Mouse (Mus musculus) spleen, adult 18-20 months (tissue): ENCODE data around the gene Tango6.
A peak's percentile ranks its signal among the peaks of the same experiment; 100 is the strongest.

ENCODE experiments used
- DNase-seq, 2 experiments: peaks; one replicate each; pipeline ENCODE4 v3.0.0; 2022; ENCODE audit warnings: mixed read lengths in 2 of 2

Gene Tango6

GRCm38 (mm10) chr8:106682971-106683668 is at the start of gene Tango6:
Gene Tango6 (plus strand): TSS chr8:106683068.
- DNase-seq = peak; percentile 83 to 91

GRCm38 (mm10) chr8:106633361-106634158 is 49.3 kb upstream of the Tango6 start:
- peak in 1 of 2 experiments; percentile 7 for DNase-seq

GRCm38 (mm10) chr8:106635284-106635683 is 47.6 kb upstream of the Tango6 start:
- no peak for DNase-seq

GRCm38 (mm10) chr8:106637446-106637845 is 45.4 kb upstream of the Tango6 start:
- no peak for DNase-seq

- no peak for DNase-seq
These were observed 44.0 kb upstream of the Tango6 start for GRCm38 (mm10) chr8:106638768-106639295.

- no peak for DNase-seq
These were observed 42.7 kb upstream of the Tango6 start for GRCm38 (mm10) chr8:106640212-106640611.

GRCm38 (mm10) chr8:106640921-106641320 is 41.9 kb upstream of the Tango6 start:
- no peak for DNase-seq

GRCm38 (mm10) chr8:106642172-106642571 is 40.7 kb upstream of the Tango6 start:
- no peak for DNase-seq

GRCm38 (mm10) chr8:106643100-106643499 is 39.8 kb upstream of the Tango6 start:
- DNase-seq = no peak

GRCm38 (mm10) chr8:106644957-106645356 is 37.9 kb upstream of the Tango6 start:
- DNase-seq = no peak

GRCm38 (mm10) chr8:106646153-106646552 is 36.7 kb upstream of the Tango6 start:
- no peak for DNase-seq

GRCm38 (mm10) chr8:106646731-106647130 is 36.1 kb upstream of the Tango6 start:
- no peak for DNase-seq

GRCm38 (mm10) chr8:106647387-106647786 is 35.5 kb upstream of the Tango6 start:
- peak; percentile 30 to 75 for DNase-seq

GRCm38 (mm10) chr8:106648421-106648820 is 34.4 kb upstream of the Tango6 start:
- DNase-seq = no peak

- no peak for DNase-seq
These were observed 30.9 kb upstream of the Tango6 start for GRCm38 (mm10) chr8:106651994-106652393.

- DNase-seq = no peak
These were observed 26.8 kb upstream of the Tango6 start for GRCm38 (mm10) chr8:106656046-106656445.

GRCm38 (mm10) chr8:106672786-106673185 is 10.1 kb upstream of the Tango6 start:
- DNase-seq = no peak

- DNase-seq = no peak
These were observed 8.6 kb upstream of the Tango6 start for GRCm38 (mm10) chr8:106674318-106674717.

- DNase-seq = no peak
These were observed 8.0 kb upstream of the Tango6 start for GRCm38 (mm10) chr8:106674894-106675293.

- DNase-seq = no peak
These were observed 1.5 kb downstream of the Tango6 start for GRCm38 (mm10) chr8:106684387-106684786.

GRCm38 (mm10) chr8:106687479-106687878 is 4.6 kb downstream of the Tango6 start:
- DNase-seq = no peak

GRCm38 (mm10) chr8:106697748-106698248 is 14.9 kb downstream of the Tango6 start:
- DNase-seq = no peak

- peak in 1 of 2 experiments; percentile 47 for DNase-seq
These were observed 16.7 kb downstream of the Tango6 start for GRCm38 (mm10) chr8:106699588-106699987.

GRCm38 (mm10) chr8:106700131-106700530 is 17.3 kb downstream of the Tango6 start:
- no peak for DNase-seq
